In the genomic region with DNA sequence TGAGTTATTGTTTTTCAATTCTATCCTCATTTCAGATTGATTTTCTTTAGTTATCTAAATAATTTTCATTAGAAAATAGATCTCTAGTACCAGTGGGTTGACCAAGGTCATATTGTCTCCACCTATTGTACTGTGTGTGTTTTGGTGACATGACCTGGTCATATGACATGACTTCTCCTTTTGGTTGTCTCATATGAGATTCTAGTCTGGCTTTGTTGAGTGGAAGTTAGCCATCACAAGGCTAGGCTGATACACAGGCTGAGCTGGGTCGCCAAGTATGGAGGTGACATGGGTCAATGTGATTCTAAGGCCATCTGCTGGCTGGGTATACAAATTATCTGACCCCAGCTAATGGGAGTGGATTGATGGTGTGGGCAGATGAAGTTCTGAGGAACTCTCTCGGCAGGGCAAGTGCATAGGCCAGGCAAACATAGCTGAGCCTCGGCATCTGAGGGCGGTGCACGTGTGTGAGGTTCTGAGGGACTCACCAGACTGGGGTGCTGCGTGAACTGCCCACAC, we compare ENCODE assay signal across 18 mouse cellular contexts. TPM values are rescaled to one million over a fixed set of nuclear protein-coding genes. Genes with fewer than 3 reads are reported as not detected.
A peak's percentile ranks its signal among the peaks of the same experiment; 100 is the strongest.
DNase-seq lines count a peak whose midpoint lies in the region; ATAC-seq and TF ChIP-seq lines count a peak whose summit lies in the region.
"Had no signal": no experiment of that assay in that cellular context is flagged by ENCODE, and none has a peak within 500 bp of the region (broad histone marks: within the 10 kb centered on the region; RNA-seq: fewer than 3 reads in every experiment).

No protein-coding gene starts in this region.

- H3K27me3 ChIP-seq in forebrain, embryonic 16.5 days (replicated peaks; ENCODE audit: control insufficient read depth, insufficient read depth, low read length), result no peaks in the 10 kb centered on the region
- no peaks in the 10 kb centered on the region for H3K27me3 ChIP-seq in forebrain, postnatal 0 days (ENCODE audit: insufficient read depth, low read length)
- no peaks in the 10 kb centered on the region for H3K27me3 ChIP-seq in neural tube, embryonic 13.5 days
- H3K27me3 ChIP-seq: hindbrain, embryonic 13.5 days had no signal

- peaks cover 8% of the 10 kb centered on the region for H3K4me1 ChIP-seq in forebrain, embryonic 16.5 days (replicated peaks; ENCODE audit: control insufficient read depth, insufficient read depth, low read length)
- H3K4me1 ChIP-seq in forebrain, postnatal 0 days (ENCODE audit: insufficient read depth), result 0 out of 2 replicates have a peak, but pooled peaks cover 5% of the 10 kb centered on the region
- peaks cover 4% of the 10 kb centered on the region for H3K4me1 ChIP-seq in neural tube, embryonic 13.5 days (replicated peaks)

- no peak overlapping the region for H3K27ac ChIP-seq in forebrain, embryonic 16.5 days (ENCODE audit: low read length)
- no peak overlapping the region for H3K27ac ChIP-seq in forebrain, postnatal 0 days (ENCODE audit: low read depth, low read length)
- no peak overlapping the region for H3K27ac ChIP-seq in neural tube, embryonic 13.5 days (replicated peaks)
- H3K27ac ChIP-seq: heart, embryonic 10.5 days; hindbrain, embryonic 13.5 days; hindbrain, postnatal 0 days had no signal

- no peak overlapping the region for H3K4me2 ChIP-seq in forebrain, embryonic 16.5 days (ENCODE audit: low read length)
- no peak overlapping the region for H3K4me2 ChIP-seq in forebrain, postnatal 0 days (ENCODE audit: low read depth)
- no peak overlapping the region for H3K4me2 ChIP-seq in neural tube, embryonic 13.5 days
- H3K4me2 ChIP-seq: hindbrain, embryonic 13.5 days had no signal

- H3K4me3 ChIP-seq in forebrain, embryonic 16.5 days (replicated peaks; ENCODE audit: low read length), result no peak overlapping the region
- H3K4me3 ChIP-seq in forebrain, postnatal 0 days (ENCODE audit: low read depth, low read length), result no peak overlapping the region
- H3K4me3 ChIP-seq in neural tube, embryonic 13.5 days, result no peak overlapping the region
- H3K4me3 ChIP-seq: heart, embryonic 10.5 days; hindbrain, embryonic 13.5 days had no signal

- WGBS in forebrain, embryonic 16.5 days, result 91% methylated on average over 6 of the region's 6 CpGs
- 94% methylated on average over 6 of the region's 6 CpGs for WGBS in forebrain, postnatal 0 days
- 85% methylated on average over 6 of the region's 6 CpGs for WGBS in neural tube, embryonic 13.5 days

- H3K9ac ChIP-seq in forebrain, embryonic 16.5 days (replicated peaks; ENCODE audit: low read depth, low read length), result no peak overlapping the region
- H3K9ac ChIP-seq in forebrain, postnatal 0 days, result no peak overlapping the region
- no peak overlapping the region for H3K9ac ChIP-seq in neural tube, embryonic 13.5 days
- H3K9ac ChIP-seq: hindbrain, embryonic 13.5 days had no signal

- H3K9me3 ChIP-seq in forebrain, embryonic 16.5 days (ENCODE audit: control insufficient read depth, low read length), result no peaks in the 10 kb centered on the region
- H3K9me3 ChIP-seq in forebrain, postnatal 0 days (ENCODE audit: low read length), result no peaks in the 10 kb centered on the region
- H3K9me3 ChIP-seq in neural tube, embryonic 13.5 days, result no peaks in the 10 kb centered on the region
- H3K9me3 ChIP-seq: G1E; heart, embryonic 10.5 days; hindbrain, embryonic 13.5 days had no signal

- TF ChIP-seq CTCF in forebrain, postnatal 0 days (IDR thresholded peaks at IDR 0.05; ENCODE audit: low read depth), result no peak

- ATAC-seq in forebrain, embryonic 16.5 days, result peak; percentile 17; the same call in 1 of the 2 replicates
- ATAC-seq in forebrain, postnatal 0 days, result no peak
- 0 out of 2 replicates have a peak, but pooled peaks have one; percentile 13 for ATAC-seq in neural tube, embryonic 13.5 days (ENCODE audit: low read depth)
- 0 out of 2 replicates have a peak, but pooled peaks have one; percentile 27 for ATAC-seq in megakaryocyte, adult 5-6 weeks (ENCODE audit: poor library complexity, severe bottlenecking)
- ATAC-seq: hindbrain, postnatal 0 days had no signal

- H3K36me3 ChIP-seq in forebrain, embryonic 16.5 days (ENCODE audit: control insufficient read depth, insufficient read depth), result no peaks in the 10 kb centered on the region
- no peaks in the 10 kb centered on the region for H3K36me3 ChIP-seq in forebrain, postnatal 0 days (ENCODE audit: insufficient read depth)
- 0 out of 2 replicates have a peak, but pooled peaks cover 6% of the 10 kb centered on the region for H3K36me3 ChIP-seq in neural tube, embryonic 13.5 days
- H3K36me3 ChIP-seq: G1E; heart, embryonic 10.5 days had no signal

- no peak for DNase-seq in forebrain, postnatal 0 days
- DNase-seq in neural tube, embryonic 10.5 days (ENCODE audit: extremely low spot score, low spot score), result no peak
- DNase-seq in urinary bladder, adult 2 months (ENCODE audit: low spot score), result no peak
- DNase-seq in adrenal gland, adult 2 months, result no peak
- DNase-seq: adrenal gland, postnatal 14 days; cerebellum, adult 11-12 months; cerebellum, adult 9-10 months; cerebellum, postnatal 25 days; gastrocnemius, postnatal 14 days; heart, postnatal 10 days; heart, postnatal 4 days had no signal

RNA-seq across cellular contexts. Expression of gene Bach2, which starts 36.2 kb away (rescaled TPM):
- polyA plus RNA-seq in forebrain, embryonic 16.5 days (2015; fragmentation: Nextera tagmentation; extraction: Ambion mirVana), result 32.7 and 33.3 TPM in 2 replicates
- total RNA-seq in forebrain, postnatal 0 days (2014; rRNA removed), result 16.2 and 19.0 TPM in 2 replicates
- polyA plus RNA-seq in forebrain, postnatal 0 days (2015; fragmentation: Nextera tagmentation; extraction: Ambion mirVana), result 9.1 and 16.0 TPM in 2 replicates
- polyA plus RNA-seq in neural tube, embryonic 13.5 days (2015; fragmentation: Nextera tagmentation; extraction: Ambion mirVana), result 31.5 and 37.7 TPM in 2 replicates
- total RNA-seq in megakaryocyte, adult 5-6 weeks (2015), result 3.3 and 3.6 TPM in 2 replicates
- total RNA-seq in megakaryocyte, adult 5-6 weeks (2017), result 0.99 and 1.2 TPM in 2 replicates
- polyA plus RNA-seq in urinary bladder, adult 2 months (2012; rRNA removed), result 2.3 and 2.6 TPM in 2 replicates
- total RNA-seq in adrenal gland, adult 2 months (2021), result 1 to 10 TPM; 2.2 to 2.9 TPM
- 0.35 and 0.61 TPM in 2 replicates for polyA plus RNA-seq in adrenal gland, adult 2 months (2012; rRNA removed)
- polyA plus RNA-seq: G1E had no signal
